Mouse (Mus musculus) left cerebral cortex, postnatal 14 days (tissue): ENCODE measurements around the gene Ndufa13. TPM values are rescaled to one million over a fixed set of nuclear protein-coding genes. Genes with fewer than 3 reads are reported as not detected.

ENCODE experiments used
- DNase-seq, 2 experiments: peaks; one replicate each; pipeline ENCODE4 v3.0.0; 2021 to 2022; ENCODE audit warnings: low spot score in 2 of 2, mixed read lengths in 1 of 2
- intact Hi-C: fragments of 180-260 bp; cut with DNase I; formaldehyde crosslinking; loops from one replicate; pipeline ENCODE4 v1.15.1; 2025
- total RNA-seq, 2 experiments: library from RNA; stranded (reverse); gene quantifications; 2 replicates each; pipeline ENCODE4 v1.2.3; 2021

Ndufa13 gene
- total RNA-seq, 2 experiments from 2014 or later: 126 to 135 TPM

DNA sequence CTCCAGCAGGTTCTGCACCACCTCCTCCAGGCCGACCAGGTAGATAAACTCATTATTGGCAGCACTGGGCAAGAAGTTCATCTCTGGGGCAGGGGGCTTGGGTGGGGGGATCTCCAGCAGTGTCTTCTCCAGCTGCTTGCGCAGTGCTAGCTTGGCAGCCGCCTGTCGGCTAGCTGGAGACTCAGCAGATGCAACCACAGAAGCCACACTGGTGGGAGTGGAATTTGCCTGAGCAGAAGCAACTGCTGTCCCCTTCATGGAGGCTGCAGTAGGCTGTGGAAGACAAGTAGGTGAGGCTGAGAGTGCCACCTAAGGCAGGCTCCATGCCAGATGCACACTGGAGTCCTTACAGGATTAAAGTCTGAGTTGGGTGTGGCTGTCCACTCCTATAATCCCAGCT is 12.2 kb upstream of the Ndufa13 start:
- intact Hi-C loops: no loop called here
- DNase-seq: no peak

DNA sequence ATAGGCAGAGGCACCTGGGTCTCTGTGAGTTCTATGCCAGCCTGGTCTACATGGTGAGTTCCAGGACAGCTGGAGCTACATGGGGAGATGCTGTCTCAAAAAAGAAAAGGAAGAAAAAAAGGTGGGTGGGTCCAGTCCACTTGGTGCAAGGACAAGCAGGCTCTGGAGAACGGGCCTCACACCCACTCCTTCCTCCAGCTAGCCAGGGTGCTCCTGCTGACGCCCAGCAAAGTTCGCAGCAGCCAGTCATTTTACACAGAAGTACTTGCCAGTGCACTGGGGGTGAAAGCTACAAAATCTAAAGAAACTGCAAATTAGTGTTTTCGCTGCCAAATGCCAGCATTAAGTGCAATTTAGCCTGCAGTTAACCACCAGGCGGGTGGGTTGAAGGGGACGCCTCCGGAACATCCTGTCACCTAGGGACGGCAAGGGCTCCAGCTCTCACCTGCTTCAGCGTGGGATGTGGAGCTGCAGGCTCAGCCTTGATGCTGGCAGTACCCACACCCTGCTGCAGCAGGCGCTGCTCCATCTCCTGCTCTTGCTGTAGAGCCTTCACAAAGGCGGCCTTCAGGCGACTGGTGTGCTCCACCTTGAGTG is 10.2 kb upstream of the Ndufa13 start:
- intact Hi-C loops: no loop called here
- no peak for DNase-seq

DNA sequence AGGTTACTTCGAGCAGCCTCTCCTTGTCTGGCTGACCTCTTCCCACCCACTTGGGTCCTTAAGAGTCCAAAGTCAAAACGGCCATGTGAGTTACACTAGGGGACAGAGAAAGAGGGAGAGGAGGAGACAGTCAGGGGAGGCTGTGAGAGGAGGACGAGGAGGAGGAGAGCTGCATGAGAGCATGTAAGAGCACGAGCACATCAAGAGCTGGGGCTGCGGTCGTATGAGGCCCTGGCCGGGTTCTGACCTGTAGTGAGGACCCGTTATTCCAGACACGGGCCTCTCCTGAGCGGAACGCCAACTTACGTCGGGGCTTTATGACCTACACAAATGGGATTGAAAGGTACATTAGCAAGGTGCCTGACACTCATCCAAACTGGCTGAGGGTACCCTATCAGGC is 9.6 kb upstream of the Ndufa13 start:
- no peak for DNase-seq
- intact Hi-C loops: no loop called here

DNA sequence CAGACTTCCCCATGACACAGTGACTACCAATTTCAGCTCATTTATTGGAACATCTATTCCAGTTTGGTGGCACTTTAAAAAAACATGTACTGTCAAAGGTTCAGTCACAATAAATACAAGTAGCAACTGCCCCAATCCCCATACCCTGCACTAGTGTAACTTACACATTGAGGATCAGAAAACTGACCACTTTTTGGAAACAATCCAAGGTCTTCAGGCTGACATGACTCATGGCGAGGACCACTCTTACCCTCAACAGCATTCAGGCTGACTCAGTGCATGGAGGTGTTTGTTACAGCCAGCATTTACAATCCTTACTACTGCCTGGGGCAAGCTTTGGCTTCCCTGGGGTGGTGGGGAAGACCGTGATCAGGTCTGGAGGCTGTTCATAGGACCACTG is 4.7 kb upstream of the Ndufa13 start:
- DNase-seq: no peak
- intact Hi-C loops: no loop called here

DNA sequence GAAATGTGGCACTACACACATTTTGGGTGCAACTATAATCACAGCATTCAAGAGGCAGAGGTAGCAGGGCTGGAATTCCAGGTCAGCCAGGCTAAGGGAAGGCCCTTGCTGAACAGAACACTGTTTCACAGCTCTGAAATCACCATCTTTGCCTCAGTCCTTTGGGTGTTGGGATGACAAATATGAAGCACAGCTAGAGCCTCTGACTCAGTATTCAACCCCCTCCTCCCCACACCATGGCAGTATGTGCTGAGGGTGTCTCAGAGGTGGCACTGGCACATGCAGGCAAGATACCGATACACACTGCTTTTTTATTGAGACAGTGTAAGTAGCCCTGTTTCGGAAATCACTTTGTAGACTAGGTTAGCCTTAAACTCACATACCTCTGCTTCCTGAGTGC is 3.9 kb upstream of the Ndufa13 start:
- DNase-seq: no peak

DNA sequence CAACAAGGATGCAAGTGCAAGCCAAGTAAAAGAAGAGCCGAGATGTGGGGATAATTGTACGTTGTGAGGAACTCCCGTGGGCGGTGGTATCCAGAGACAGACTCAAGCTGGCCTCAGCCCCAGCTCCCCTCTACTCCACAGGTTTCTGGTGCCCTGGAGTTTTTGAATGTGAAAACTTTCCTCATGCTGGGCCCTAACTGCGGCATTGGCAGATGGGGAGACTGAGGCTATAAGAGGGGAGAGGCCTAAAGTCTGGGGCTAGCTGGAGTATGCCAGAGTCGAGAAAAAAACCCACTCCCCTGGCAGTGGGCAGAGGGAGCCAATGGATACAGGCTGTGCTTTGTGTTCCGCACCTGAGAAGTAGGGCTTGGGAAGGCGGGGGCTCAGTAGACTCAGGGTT is 1.7 kb upstream of the Ndufa13 start:
- DNase-seq: no peak
- intact Hi-C loops: no loop called here

More for the DNA sequence above, 3.9 kb upstream of the Ndufa13 start:
- intact Hi-C loops: no loop called here

DNA sequence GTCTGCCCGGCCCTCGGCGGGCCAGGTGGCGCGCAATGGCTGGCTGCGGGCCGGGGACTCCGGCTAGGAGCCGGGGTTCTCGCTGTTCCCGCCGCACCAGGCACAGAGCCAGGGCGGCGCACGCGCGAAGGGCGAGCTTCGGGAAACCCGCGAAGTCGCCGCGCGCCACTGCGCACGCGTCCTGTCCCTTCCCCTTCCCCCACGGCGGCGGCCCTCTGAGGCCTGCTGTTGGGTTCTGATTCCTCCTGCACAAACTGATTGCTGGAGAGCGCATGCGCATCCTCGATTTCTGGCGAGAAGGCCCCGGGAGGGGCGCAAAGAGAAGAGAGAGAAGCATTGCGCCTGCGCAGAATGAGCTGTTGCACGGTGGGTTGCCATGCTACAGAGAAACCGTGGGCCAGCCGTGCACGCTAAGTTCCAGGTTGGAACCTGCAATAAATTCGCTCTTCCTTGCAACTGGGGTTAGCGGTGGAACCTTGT is 745 bp upstream of the Ndufa13 start:
- intact Hi-C loops: no loop called here
- DNase-seq: peak; percentile 100

DNA sequence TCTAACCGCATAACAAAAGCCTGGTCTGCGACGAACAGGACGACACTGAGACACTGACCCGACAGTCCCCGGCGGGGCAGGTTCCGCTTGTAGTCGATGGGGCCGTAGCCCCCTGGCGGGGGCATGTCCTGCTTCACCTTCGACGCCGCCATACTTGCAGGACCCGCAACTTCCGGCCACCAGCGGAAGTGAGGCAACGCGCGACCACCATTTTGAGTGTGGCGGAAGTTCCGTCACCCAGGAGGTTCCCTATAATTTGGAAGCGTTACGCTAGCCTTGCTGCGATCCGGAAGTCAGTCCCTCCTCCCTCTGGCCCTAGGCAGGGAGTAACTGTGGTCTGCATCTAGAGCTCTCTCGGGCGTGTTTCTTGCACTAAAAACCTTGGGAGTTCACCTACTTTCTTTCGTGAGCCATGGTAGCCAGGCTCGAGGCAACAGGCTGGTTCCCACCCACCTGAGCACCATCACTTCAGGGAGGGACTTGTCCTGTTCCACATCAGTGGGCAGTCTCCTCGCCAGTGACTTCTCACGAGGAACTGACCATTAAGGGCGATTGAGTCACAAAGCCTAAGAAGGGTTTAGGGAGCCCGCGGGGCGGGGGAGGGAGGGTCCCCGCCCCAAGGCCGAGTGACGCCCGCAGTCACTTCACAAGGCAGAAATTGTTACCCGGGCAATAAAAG is 735 bp downstream of the Ndufa13 start:
- intact Hi-C loops: no loop called here
- peak; percentile 97 to 98 for DNase-seq

DNA sequence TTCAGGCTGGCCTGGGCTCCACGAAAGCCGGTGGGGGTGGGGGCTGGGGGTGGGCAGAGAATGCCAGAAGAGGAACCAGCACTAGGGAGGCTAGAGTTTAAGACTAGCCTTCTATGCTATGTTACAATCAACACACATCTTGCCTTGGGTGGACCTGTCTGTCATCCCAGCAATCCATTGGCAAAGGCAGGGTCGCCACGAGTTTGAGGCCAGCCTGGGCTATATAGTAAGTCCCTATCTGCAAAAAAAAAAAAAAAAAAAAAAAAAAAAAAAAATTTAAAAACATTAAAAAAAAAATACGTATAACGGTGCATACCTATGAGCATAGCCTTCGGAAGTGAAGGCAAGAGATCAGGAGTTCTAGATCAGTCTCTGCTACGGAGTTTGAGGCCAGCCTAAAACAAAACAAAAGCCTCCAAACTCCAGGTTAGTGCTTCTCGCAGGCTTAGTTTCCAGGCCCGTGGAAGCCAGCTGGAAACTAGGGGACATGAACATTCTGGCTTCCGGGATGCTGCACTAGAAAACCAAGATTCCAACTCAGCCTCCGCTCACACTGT is 1.4 kb downstream of the Ndufa13 start:
- intact Hi-C loops: no loop called here

DNA sequence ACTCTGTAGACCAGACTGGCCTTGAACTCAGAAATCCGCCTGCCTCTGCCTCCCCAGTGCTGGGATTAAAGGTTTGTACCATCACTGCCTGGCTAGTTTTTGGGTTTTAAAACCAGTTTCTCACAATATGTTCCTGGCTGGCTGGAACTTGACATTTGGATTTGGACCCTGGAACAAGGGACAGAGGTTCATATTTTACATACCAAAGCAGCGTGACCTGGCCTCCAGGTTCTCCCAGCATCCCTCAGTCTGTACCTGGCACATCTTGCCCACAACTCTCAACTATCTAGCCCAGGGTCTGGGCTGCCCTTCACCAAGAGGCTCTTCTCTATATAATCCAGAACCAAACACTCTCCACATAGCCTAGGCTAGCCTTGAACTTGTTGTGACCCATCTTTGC is 2.5 kb downstream of the Ndufa13 start:
- intact Hi-C loops: no loop called here
- no peak for DNase-seq

More for the DNA sequence above, 1.4 kb downstream of the Ndufa13 start:
- DNase-seq: no peak

DNA sequence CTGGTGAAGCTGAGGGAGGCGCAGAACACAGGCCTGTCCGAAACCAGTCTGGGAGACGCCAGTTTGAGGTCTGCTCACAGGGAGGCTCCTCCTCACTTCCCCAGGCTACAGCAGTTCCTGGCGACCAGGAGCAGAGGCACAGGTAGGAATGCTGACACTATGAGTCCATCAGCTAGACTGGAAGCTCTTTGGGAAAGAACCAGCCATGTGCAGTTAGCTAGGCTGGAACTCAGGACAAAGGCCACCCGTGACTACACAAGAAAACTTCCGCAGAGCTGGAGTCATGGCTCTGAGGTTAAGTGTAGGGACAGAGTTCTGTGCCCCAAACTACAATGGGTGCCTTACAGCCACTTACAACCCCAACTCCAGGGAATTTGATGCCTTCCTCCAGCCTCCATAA is 4.5 kb downstream of the Ndufa13 start:
- no peak for DNase-seq
- intact Hi-C loops: no loop called here

DNA sequence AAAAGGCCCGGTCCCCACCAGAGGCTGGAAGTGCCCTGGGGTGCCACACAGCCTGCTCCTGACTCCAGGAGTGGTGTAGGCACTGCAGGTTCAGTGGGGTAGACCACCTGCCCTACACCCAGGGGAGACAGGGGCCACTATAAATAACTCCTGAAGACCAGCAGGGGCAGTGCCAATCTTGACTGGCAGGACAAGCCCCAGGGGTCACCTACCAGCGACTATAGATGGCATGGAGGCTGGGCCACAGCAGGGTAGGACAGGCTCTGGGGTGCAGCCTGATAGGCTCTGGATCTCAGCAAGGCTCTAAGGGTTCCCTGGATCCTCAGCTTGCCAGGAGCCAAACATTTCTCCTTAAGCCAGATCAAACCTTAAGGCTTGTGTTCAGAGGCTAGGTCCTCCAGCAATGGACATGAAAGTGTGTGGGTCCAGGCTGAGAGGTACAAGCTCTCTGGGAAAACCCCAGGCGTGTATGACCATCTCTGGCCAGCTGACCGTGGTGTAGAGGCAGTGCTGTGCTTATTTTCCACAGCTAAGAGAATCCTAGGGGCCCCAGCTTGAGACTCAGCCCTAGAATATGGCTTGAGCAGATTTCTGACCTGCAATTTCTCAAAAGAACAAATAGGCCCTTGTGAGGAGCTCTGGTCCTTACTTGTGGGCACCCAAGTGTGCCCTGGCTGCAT is 6.4 kb downstream of the Ndufa13 start:
- DNase-seq: no peak
- intact Hi-C loops: no loop called here

DNA sequence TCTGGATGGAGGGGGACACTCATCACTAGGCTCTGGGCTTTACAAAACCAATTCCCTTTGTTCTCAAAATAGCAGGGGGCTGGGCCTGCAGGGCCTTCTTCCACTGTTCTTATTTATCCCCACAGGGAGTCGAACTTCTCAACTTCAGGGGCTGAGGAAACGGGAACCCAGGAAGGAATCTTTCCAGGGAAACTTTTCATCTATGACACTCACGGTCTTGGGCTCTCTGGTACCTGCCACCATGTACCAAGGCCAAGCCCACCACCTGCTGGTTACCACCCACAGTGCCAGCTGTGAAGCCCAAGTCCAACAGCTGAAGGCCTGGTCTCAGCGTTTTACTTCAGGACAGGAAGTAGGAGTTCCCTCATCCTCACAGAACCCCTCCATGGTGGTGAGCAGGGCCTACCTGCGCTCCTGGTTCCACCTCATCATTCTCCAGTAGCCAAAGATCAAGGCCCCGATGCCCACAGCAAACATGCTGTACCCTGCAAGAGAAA is 7.5 kb downstream of the Ndufa13 start:
- DNase-seq: no peak
- intact Hi-C loops: no loop called here

DNA sequence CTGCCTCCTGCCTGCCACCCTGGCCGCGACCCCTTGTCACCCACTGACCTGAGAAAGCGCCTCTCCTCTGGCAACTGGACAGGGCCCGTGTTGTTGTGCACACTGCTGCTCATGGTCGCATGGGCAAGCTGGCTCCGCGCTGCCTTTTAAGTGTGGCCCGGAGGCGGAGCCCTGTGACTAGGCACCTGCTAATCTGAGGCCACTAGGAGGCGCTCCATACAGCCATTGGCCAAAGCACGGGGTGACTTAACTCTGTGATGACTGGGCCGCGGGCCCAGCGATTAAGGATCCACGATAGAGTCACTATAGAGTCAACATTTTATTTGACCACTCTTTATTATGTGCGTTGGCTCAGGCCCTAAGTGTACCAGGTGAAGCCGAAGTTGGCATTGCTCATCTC is 8.5 kb downstream of the Ndufa13 start:
- DNase-seq: peak; percentile 63 to 90
- intact Hi-C loops: no loop called here

DNA sequence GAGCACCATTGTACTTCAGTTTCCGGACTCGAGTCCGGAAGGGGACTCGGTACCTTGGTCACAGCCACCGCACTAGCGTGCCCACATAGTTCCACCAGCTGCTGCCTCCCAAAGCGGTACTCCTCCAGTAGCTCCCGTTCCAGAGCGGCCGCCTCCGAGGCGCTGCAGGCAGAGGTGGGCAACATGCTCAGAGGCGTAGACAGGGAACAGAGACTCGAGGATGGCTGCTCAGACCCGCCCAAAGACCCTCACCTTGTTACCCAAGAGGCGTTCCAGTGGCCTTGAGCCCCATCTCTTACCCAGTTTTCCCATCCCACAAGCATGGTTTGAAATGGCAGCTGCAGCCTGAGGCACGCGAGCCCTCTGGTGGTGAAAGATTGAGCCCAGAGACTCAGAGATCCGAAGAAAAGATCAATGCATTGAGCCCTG is 11.5 kb downstream of the Ndufa13 start:
- intact Hi-C loops: loop anchor here (2.0 kb wide), 1 partner anchor 16 kb away; no protein-coding TSS in a partner anchor
- peak; percentile 75 to 77 for DNase-seq

DNA sequence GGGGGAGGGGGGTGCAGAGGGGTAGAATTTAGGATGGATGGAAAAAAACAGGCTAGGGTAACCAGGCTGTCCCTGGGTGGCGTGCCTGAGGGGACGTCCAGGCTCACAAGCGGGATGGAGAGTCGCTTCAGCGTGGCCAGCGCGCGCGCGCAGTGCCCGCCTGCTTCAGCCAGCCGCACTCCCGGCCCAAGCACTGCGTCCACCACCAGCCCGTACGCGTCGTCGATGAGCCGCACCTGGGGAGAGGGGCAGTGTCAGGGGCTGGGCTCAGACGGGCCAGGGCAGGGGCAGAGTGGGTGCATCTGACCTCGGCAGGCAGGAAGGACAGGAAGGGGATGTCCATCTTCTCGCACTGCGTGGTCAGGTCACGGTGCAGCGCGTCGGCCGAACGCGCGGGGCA is 13.5 kb downstream of the Ndufa13 start:
- DNase-seq: no peak
- intact Hi-C loops: no loop called here

DNA sequence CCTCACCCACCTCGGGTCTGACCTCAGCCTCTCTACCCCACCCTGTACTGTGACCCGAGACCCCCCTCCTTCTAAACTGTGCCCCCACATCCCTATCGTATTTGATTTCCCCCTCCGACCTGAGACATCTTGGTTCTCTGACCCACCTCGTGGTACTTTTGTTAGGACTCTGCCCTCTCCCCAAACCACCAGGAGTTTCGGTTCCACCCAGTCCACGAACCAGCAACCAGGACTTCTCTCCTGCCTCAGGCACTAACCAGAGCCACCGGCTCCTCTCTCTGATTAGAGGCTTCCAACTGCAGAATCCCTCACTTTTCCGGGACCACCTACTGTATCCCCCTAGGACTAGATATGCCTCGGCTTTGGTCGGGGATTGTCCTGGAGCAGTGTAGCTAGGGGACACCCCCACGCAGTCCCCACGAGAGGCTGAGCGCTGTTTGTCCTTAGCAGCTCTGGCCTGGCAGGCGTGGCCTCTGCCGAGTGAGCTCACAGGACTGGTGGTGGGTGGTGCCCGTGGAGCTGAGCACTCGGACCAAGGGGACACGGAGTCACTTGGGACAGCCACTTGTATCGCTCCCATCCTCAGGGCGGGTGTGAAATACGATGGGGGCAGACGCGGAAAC is 14.0 kb downstream of the Ndufa13 start:
- DNase-seq: no peak
- intact Hi-C loops: no loop called here

DNA sequence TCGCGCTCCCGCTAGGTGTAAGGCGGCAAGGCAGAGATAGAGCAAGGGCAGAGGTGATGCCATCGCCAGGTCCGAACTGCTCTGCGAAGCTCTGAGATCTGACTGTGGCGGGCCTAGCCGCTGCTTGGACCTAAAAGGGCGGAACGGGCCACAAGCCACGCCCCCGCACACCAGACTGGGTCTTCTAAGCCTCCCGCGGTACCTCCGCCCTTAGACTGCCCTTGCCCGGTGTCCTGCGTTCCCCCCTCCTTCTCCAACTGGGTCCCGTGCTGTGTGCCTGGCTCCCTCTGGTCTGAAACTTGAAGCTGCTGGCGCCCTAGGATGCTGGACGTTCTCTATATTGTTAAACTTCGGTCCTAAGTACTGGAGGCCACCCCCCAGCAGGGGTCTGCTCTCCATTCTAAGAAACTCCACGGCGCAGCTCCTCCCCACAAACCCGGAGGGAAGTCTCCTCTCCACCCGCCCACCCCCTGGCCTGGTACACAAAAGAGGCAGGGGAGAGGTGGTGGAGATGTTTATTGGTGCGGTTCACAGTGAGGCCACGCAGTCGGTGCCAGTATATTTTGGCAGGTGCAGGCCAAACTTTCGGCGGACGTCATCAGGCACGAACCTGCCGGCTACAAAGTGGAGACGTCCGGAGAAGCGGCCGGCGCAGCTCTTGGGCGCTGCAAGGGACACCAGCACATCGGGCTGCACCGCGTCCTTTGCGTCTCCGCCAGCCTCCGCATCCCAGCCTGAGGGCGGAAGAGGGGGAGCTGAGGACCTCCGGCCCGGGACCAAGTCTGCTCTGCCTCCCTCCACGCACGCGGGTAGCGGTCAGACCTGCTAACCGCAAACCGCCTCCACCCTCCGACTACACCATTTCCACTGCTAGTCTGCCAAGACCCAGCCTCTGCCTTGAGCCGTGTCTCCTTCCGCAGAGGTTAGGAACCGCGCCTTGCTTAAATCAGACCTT is 14.8 kb downstream of the Ndufa13 start, which contains the start of gene Cilp2:
TSS of gene Cilp2 (minus strand) at position 399 of the 955 bp plus-strand sequence.
- intact Hi-C loops: no loop called here
- no peak for DNase-seq

DNA sequence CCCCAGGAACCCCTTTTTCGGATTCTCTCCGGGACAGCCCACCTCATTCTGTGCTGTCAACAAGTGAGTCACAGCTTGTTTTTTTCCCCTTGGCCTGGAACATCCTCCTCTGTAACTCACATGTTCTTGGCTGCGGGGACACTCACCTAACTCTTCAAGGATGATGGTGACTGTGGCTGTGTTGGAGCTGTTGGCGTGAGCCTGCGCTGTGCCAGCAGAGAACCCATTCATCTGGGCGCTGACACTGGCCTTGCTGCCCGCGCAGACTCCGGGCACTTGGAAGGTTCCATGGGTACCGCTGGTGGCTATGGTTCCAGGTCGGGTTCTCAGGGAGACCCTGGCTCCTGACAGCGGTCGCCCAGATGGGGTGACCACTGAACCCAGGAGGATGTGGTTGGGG is 18.2 kb downstream of the Ndufa13 start:
- intact Hi-C loops: no loop called here
- DNase-seq: no peak
